In the genomic region with DNA sequence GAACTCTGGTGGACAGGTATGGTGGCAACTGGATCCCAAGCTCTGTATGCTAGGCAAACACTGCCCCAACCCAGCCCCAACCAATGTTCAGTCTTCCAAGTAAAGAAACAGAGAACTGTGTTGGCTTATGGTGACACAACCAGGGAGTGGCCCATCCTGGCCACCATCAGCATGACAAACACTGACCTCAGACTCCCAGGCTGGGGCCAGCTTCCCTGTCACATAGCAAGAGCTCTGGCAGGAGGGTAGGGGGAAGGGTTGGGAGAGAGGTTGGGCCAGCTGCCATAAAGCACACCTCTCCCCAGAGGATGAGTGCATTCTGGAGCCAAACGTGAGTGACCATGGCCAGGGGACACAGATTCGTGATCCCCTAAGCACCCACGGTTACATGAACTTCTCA, we compare ENCODE assay signal across 10 mouse cellular contexts. TPM values are rescaled to one million over a fixed set of nuclear protein-coding genes. Genes with fewer than 3 reads are reported as not detected.
DNase-seq lines count a peak whose midpoint lies in the region; ATAC-seq lines count a peak whose summit lies in the region.
"Had no signal": no experiment of that assay in that cellular context is flagged by ENCODE, and none has a peak within 500 bp of the region (broad histone marks: within the 10 kb centered on the region; RNA-seq: fewer than 3 reads in every experiment).

No protein-coding gene starts in this region.

- H3K4me3 ChIP-seq in intestine, embryonic 14.5 days (ENCODE audit: low read depth, low read length), result no peak overlapping the region

- no peaks in the 10 kb centered on the region for H3K9me3 ChIP-seq in intestine, embryonic 14.5 days (ENCODE audit: control insufficient read depth, low read length)

- no peak overlapping the region for H3K27ac ChIP-seq in intestine, embryonic 14.5 days (ENCODE audit: low read depth)
- H3K27ac ChIP-seq: hindbrain, postnatal 0 days had no signal

- WGBS in intestine, embryonic 14.5 days, result 54% methylated on average over 3 of the region's 3 CpGs

- peak overlapping the region; percentile 8; the same call in 1 of the 2 replicates for H3K4me2 ChIP-seq in intestine, embryonic 14.5 days (ENCODE audit: low read length)

- peaks cover 24% of the 10 kb centered on the region for H3K4me1 ChIP-seq in intestine, embryonic 14.5 days (replicated peaks; ENCODE audit: control insufficient read depth, insufficient read depth, low read length)

- no peak overlapping the region for H3K9ac ChIP-seq in intestine, embryonic 14.5 days (ENCODE audit: low read length)

- H3K36me3 ChIP-seq in intestine, embryonic 14.5 days (ENCODE audit: control insufficient read depth, insufficient read depth, low read length), result no peaks in the 10 kb centered on the region

- no peaks in the 10 kb centered on the region for H3K27me3 ChIP-seq in intestine, embryonic 14.5 days (replicated peaks; ENCODE audit: control insufficient read depth, insufficient read depth, low read length)

- ATAC-seq in intestine, embryonic 14.5 days (replicated peaks; ENCODE audit: low FRiP score, low TSS enrichment, low read depth), result peak; percentile 37; the same call in 1 of the 2 replicates
- ATAC-seq in megakaryocyte-erythroid progenitor cell, adult 5-6 weeks (replicated peaks; ENCODE audit: low FRiP score, low TSS enrichment, poor library complexity, severe bottlenecking), result no peak
- ATAC-seq: hindbrain, postnatal 0 days had no signal

- DNase-seq in adrenal gland, postnatal 10 days, result peak; percentile 32
- no peak for DNase-seq in adrenal gland, postnatal 25 days
- peak; percentile 62 for DNase-seq in 416B (ENCODE audit: low read depth)
- DNase-seq in intestine, embryonic 14.5 days (ENCODE audit: low spot score), result no peak
- peak; percentile 78 for DNase-seq in lung, postnatal 25 days (ENCODE audit: low spot score)
- DNase-seq in right cerebral cortex, adult 18-20 months, result no peak
- DNase-seq in cerebellum, adult 18-20 months, result no peak

RNA-seq across cellular contexts. Expression of gene Plaur, which starts 2.4 kb away (rescaled TPM):
- 1 to 10 TPM; 6.7 to 9.4 TPM for total RNA-seq in adrenal gland, postnatal 10 days (2021)
- total RNA-seq in adrenal gland, postnatal 25 days (2021), result 5.6 and 7.8 TPM in 2 replicates
- 10.0 and 10.7 TPM in 2 replicates for polyA plus RNA-seq in intestine, embryonic 14.5 days (2014; fragmentation: Nextera tagmentation; extraction: Ambion mirVana)
- 2.3 and 5.4 TPM in 2 replicates for total RNA-seq in megakaryocyte-erythroid progenitor cell, adult 5-6 weeks (2014; fragmentation: Nextera tagmentation)
- 2.2 and 2.5 TPM in 2 replicates for total RNA-seq in megakaryocyte-erythroid progenitor cell, adult 5-6 weeks (2017)

RNA-seq across cellular contexts. Expression of gene Irgc1, which starts 7.7 kb away (rescaled TPM):
- total RNA-seq in adrenal gland, postnatal 10 days (2021), result under 1 TPM in 1 of 2 experiments, not detected in 1; 0.27 TPM
- total RNA-seq in adrenal gland, postnatal 25 days (2021), result not detected in 2 replicates
- polyA plus RNA-seq in intestine, embryonic 14.5 days (2014; fragmentation: Nextera tagmentation; extraction: Ambion mirVana), result not detected in 2 replicates
- not detected in 2 replicates for total RNA-seq in megakaryocyte-erythroid progenitor cell, adult 5-6 weeks (2014; fragmentation: Nextera tagmentation)
- not detected in 2 replicates for total RNA-seq in megakaryocyte-erythroid progenitor cell, adult 5-6 weeks (2017)
- total RNA-seq: hindbrain, postnatal 0 days had no signal
- polyA plus RNA-seq: brain, embryonic 14.5 days; hindbrain, postnatal 0 days had no signal

RNA-seq across cellular contexts. Expression of gene Cadm4, which starts 22.0 kb away (rescaled TPM):
- 1 to 10 TPM; 6.4 to 8.6 TPM for total RNA-seq in adrenal gland, postnatal 10 days (2021)
- 2.4 and 3.8 TPM in 2 replicates for total RNA-seq in adrenal gland, postnatal 25 days (2021)
- 0.64 and 1.7 TPM in 2 replicates for polyA plus RNA-seq in intestine, embryonic 14.5 days (2014; fragmentation: Nextera tagmentation; extraction: Ambion mirVana)
- 0.27 TPM in 1 of 2 replicates, not detected in the other for total RNA-seq in megakaryocyte-erythroid progenitor cell, adult 5-6 weeks (2014; fragmentation: Nextera tagmentation)
- total RNA-seq in megakaryocyte-erythroid progenitor cell, adult 5-6 weeks (2017), result not detected in 2 replicates

RNA-seq across cellular contexts. Expression of gene Zfp428, which starts 47.0 kb away (rescaled TPM):
- 1 to 10 TPM; 6.0 to 9.1 TPM for total RNA-seq in adrenal gland, postnatal 10 days (2021)
- total RNA-seq in adrenal gland, postnatal 25 days (2021), result 6.2 and 7.0 TPM in 2 replicates
- 30.3 and 33.7 TPM in 2 replicates for polyA plus RNA-seq in intestine, embryonic 14.5 days (2014; fragmentation: Nextera tagmentation; extraction: Ambion mirVana)
- total RNA-seq in megakaryocyte-erythroid progenitor cell, adult 5-6 weeks (2014; fragmentation: Nextera tagmentation), result 3.5 and 4.0 TPM in 2 replicates
- 3.1 and 9.7 TPM in 2 replicates for total RNA-seq in megakaryocyte-erythroid progenitor cell, adult 5-6 weeks (2017)

RNA-seq across cellular contexts. Expression of gene AC161166.1, which starts 52.4 kb away (rescaled TPM):
- not detected for total RNA-seq in adrenal gland, postnatal 10 days (2021)
- total RNA-seq in adrenal gland, postnatal 25 days (2021), result not detected in 2 replicates
- 0.40 and 0.46 TPM in 2 replicates for polyA plus RNA-seq in intestine, embryonic 14.5 days (2014; fragmentation: Nextera tagmentation; extraction: Ambion mirVana)
- total RNA-seq in megakaryocyte-erythroid progenitor cell, adult 5-6 weeks (2014; fragmentation: Nextera tagmentation), result not detected in 2 replicates
- total RNA-seq in megakaryocyte-erythroid progenitor cell, adult 5-6 weeks (2017), result not detected in 2 replicates
- total RNA-seq: hindbrain, postnatal 0 days had no signal
- polyA plus RNA-seq: brain, embryonic 14.5 days had no signal

Comparison
In these comparisons a context has a peak if more than half of its experiments do, and no peak if none do; other contexts are left out.
1. DNase-seq: peak in adrenal gland, postnatal 10 days (single experiment), 416B (single experiment) and lung, postnatal 25 days (single experiment); none in adrenal gland, postnatal 25 days (single experiment), intestine, embryonic 14.5 days (single experiment), right cerebral cortex, adult 18-20 months (single experiment) and cerebellum, adult 18-20 months (0 of 2).